In the genomic region with DNA sequence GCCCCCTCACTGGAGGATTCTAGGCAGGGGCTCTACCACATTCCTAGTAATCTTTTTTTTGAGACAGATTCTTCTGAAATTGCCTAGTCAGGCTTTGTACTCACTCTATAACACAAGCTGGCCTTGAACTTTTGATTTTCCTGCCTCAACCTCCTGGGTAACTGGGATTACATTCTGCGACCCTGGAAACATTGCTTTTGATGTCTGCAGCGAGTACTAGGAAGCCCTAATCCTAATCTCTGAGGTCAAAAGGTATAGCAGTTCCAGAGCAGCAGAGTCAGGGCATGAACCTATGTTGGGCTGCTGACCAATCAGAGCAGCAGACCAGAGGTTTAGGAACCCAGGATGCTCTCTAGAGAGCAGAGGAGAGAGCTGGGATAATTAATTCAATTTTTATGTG, we compare ENCODE assay signal across 11 mouse cellular contexts.
"Had no signal": no experiment of that assay in that cellular context is flagged by ENCODE, and none has a peak within 500 bp of the region (broad histone marks: within the 10 kb centered on the region; RNA-seq: fewer than 3 reads in every experiment).

No protein-coding gene starts in this region.

- DNase-seq: right cerebral cortex, adult 18-20 months; right cerebral cortex, postnatal 14 days; right cerebral cortex, postnatal 25 days; right cerebral cortex, postnatal 4 days; spleen, adult 18-20 months; thymus, adult 18-20 months; thymus, adult 2 months; thymus, postnatal 14 days; thymus, postnatal 25 days; thymus, postnatal 36 days; thymus, postnatal 4 days had no signal
